Mouse (Mus musculus) midbrain, embryonic 12.5 days (tissue): ENCODE results near the gene Tbc1d22b. TPM values are rescaled to one million over a fixed set of nuclear protein-coding genes. Genes with fewer than 3 reads are reported as not detected.

Experiments
- ATAC-seq: fragments of 200-750 bp; cut with Nextera tagmentation; 2 replicates; pipeline ENCODE4 v1.8.0; 2017; ENCODE audit warnings: low read depth, moderate TSS enrichment, moderate library complexity; ENCODE audit not compliant: low FRiP score
- H3K27ac ChIP-seq: fragments of 300-500 bp; sonication (generic); replicated peaks from 2 replicates; pipeline ENCODE4 v1.5.1; 2016; ENCODE audit warnings: mild to moderate bottlenecking
- H3K27me3 ChIP-seq: fragments of 300-500 bp; sonication (generic); 2 replicates; pipeline ENCODE4 v1.6.1; 2016; ENCODE audit warnings: mild to moderate bottlenecking
- H3K36me3 ChIP-seq: fragments of 300-500 bp; sonication (generic); 2 replicates; pipeline ENCODE4 v1.6.1; 2016
- H3K4me1 ChIP-seq: fragments of 300-500 bp; sonication (generic); 2 replicates; pipeline ENCODE4 v1.6.1; 2016
- H3K4me2 ChIP-seq: fragments of 300-500 bp; sonication (generic); replicated peaks from 2 replicates; pipeline ENCODE4 v1.6.1; 2016; ENCODE audit warnings: mild to moderate bottlenecking, moderate library complexity
- H3K4me3 ChIP-seq: fragments of 300-500 bp; sonication (generic); 2 replicates; pipeline ENCODE4 v1.5.1; 2016; ENCODE audit warnings: mild to moderate bottlenecking
- H3K9ac ChIP-seq: fragments of 300-500 bp; sonication (generic); replicated peaks from 2 replicates; pipeline ENCODE4 v1.6.1; 2016; ENCODE audit warnings: mild to moderate bottlenecking, moderate library complexity
- H3K9me3 ChIP-seq: fragments of 300-500 bp; sonication (generic); 2 replicates; pipeline ENCODE4 v1.6.1; 2016; ENCODE audit warnings: mild to moderate bottlenecking
- WGBS: fragments of 180-500 bp; shearing (Covaris S2); methylation state at CpG from one replicate; pipeline ENCODE4 v1.1.7; 2016; 5-methylcytosine and 5-hydroxymethylcytosine counted together
- microRNA-seq: library from miRNA; unstranded; fragments of <30 nt; microRNA quantifications from one replicate; pipeline ENCODE4, GENCODE M21; 2017
- polyA plus RNA-seq: library from polyadenylated mRNA; unstranded; fragments of >200 nt; fragmentation: Nextera tagmentation; extraction: Ambion mirVana; gene quantifications from 2 replicates; pipeline ENCODE4 v1.2.1, GENCODE M21; 2016

Gene Tbc1d22b
- polyA plus RNA-seq, 1 experiment from 2014 or later = 24.1 TPM

DNA sequence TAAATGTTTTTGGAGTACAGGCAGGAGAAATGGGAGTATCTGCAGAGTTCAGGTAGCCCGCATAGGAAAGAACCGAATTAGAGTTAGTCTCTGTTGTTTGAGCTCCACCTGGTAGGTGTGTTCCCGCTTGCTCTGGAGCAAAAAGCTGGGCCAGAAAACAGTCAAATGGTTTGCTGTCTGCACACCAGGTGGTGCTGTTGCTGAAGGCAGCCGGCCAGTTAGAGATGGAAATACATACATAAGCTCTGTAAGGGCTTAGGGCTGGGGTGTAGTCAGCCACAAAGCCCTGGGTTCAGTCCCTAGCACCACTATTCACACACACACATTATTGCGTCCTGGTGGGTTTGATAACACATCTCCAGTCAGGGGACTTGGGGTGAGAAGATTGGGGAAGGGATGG is 86.5 kb downstream of the Tbc1d22b start:
- H3K4me2 ChIP-seq = no peak overlapping the region
- no peak for ATAC-seq
- 78% methylated on average over 5 of the region's 5 CpGs for WGBS
- H3K27ac ChIP-seq = no peak overlapping the region
- H3K9ac ChIP-seq = no peak overlapping the region
- peaks cover 86% of the 10 kb centered on the region for H3K36me3 ChIP-seq
- H3K9me3 ChIP-seq = no peaks in the 10 kb centered on the region
- H3K4me1 ChIP-seq = no peaks in the 10 kb centered on the region
- H3K4me3 ChIP-seq = no peak overlapping the region
- no peaks in the 10 kb centered on the region for H3K27me3 ChIP-seq

DNA sequence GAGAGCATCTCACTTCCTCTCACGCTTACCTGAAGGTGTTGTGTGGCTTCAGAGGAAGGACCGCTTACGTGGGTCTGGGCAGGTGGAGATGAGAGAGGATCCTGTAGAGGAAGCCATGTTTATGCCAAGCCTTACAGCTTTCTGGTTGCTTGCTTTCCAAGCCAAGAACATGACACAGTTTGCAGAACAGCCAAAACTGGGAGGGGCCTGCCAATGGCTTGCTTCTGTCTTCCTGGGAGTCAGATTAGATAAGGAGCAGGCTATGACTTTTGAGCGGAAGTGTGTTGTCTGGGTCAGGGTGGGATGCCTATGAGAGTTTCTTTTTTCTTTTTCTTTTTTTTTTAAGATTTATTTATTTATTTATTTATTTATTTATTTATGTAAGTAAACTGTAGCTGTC is 87.8 kb downstream of the Tbc1d22b start:
- no peaks in the 10 kb centered on the region for H3K9me3 ChIP-seq
- no peaks in the 10 kb centered on the region for H3K27me3 ChIP-seq
- 95% methylated on average over 4 of the region's 4 CpGs for WGBS
- H3K4me2 ChIP-seq = no peak overlapping the region
- H3K4me3 ChIP-seq = no peak overlapping the region
- no peak overlapping the region for H3K27ac ChIP-seq
- no peak overlapping the region for H3K9ac ChIP-seq
- H3K4me1 ChIP-seq = no peaks in the 10 kb centered on the region
- no peak for ATAC-seq
- peaks cover 88% of the 10 kb centered on the region for H3K36me3 ChIP-seq

DNA sequence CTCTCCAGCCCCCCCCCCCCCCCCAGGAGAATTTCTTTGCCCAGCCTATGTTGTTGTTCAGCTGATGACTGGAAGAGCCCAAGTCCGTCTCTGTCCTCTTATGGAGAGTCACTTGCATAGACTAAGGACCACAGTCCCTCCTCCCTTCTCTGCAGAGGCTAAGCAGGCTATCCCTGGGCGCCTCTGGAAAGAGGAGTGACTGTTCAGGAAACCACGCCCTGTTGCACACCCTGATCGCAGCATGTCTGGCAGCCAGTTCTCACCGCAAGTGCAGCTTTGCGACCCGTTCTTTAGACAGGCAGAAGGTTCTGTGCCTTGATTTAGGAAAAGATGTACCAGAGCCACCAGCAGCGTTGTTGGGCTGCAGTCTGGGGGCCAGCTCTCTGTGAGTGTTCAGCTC is 88.3 kb downstream of the Tbc1d22b start:
- Histone ChIP-seq H3K27me3 (no peaks in the 10 kb centered on the region), H3K36me3 (peaks cover 89% of the 10 kb centered on the region), H3K4me2 (no peak overlapping the region), H3K27ac (no peak overlapping the region), H3K9me3 (no peaks in the 10 kb centered on the region), H3K9ac (0 out of 2 replicates have a peak overlapping the region, but pooled peaks have one; percentile 2), H3K4me3 (no peak overlapping the region), H3K4me1 (no peaks in the 10 kb centered on the region)
- WGBS = 87% methylated on average over 8 of the region's 8 CpGs
- ATAC-seq = no peak

DNA sequence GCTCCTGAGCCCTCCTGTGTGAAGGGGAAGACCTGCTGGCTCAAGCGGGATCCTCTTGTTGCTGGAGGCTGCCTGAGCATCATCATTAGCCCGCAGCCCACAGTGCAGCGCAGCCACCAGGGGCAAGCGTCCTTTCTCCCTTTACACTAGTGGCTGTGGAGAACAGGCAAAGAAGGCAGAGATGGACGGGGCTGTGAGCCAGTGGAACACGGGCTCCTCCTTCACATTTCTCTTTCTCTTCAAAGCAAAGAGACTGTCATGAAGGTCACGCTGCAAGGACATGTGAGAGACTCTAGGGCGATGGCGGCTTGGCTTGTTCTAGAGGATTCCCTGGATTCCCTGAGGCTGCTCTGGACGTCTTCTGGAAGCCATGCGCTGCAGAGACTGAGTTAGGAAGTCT is 91.4 kb downstream of the Tbc1d22b start:
- Histone ChIP-seq H3K36me3 (peaks cover 67% of the 10 kb centered on the region), H3K4me1 (no peaks in the 10 kb centered on the region), H3K4me2 (no peak overlapping the region), H3K9me3 (no peaks in the 10 kb centered on the region), H3K27ac (no peak overlapping the region), H3K9ac (no peak overlapping the region), H3K4me3 (no peak overlapping the region), H3K27me3 (no peaks in the 10 kb centered on the region)
- ATAC-seq = no peak
- WGBS = 97% methylated on average over 11 of the region's 11 CpGs

DNA sequence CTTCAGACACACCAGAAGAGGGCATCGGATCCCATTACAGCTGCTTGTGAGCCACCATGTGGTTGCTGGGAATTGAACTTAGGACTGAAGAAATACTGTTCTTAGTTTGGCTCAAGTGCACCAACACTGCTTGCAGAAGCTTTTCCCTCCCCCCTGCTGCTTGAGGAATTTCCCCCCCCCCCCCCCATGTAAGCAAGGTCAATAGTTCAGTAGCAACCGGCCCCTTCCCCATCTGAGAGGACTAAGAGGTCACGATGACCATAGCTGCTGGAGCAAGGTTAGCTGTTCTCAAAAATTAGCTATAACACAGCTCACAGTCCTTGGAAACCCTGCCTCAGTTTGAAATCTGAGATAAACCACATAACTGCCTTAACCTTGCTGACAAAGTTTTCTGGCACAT is 92.6 kb downstream of the Tbc1d22b start:
- Histone ChIP-seq H3K4me3 (no peak overlapping the region), H3K9me3 (no peaks in the 10 kb centered on the region), H3K36me3 (peaks cover 61% of the 10 kb centered on the region), H3K27ac (no peak overlapping the region), H3K4me2 (no peak overlapping the region), H3K27me3 (no peaks in the 10 kb centered on the region), H3K9ac (no peak overlapping the region), H3K4me1 (no peaks in the 10 kb centered on the region)
- 74% methylated on average over 3 of the region's 3 CpGs for WGBS
- no peak for ATAC-seq

Small RNAs within 50 kb of the gene (microRNA-seq; reads per million reads assigned to microRNA genes)
- gene Mir7667 = not detected

Other genes starting within 250 kb of the Tbc1d22b start
- 1.3 and 2.0 TPM in 2 replicates for gene Pi16, start 232.1 kb upstream of the Tbc1d22b start, polyA plus RNA-seq
- gene Mtch1, start 201.9 kb upstream of the Tbc1d22b start, polyA plus RNA-seq = 407 and 436 TPM in 2 replicates
- gene Fgd2, start 188.9 kb upstream of the Tbc1d22b start, polyA plus RNA-seq = 3.6 and 5.3 TPM in 2 replicates
- 16.8 and 16.9 TPM in 2 replicates for gene Pim1, start 59.0 kb upstream of the Tbc1d22b start, polyA plus RNA-seq
- gene Gm17657, start 147 bp upstream of the Tbc1d22b start, polyA plus RNA-seq = not detected in 2 replicates
- gene Tmem217, start 2.6 kb downstream of the Tbc1d22b start, polyA plus RNA-seq = 2.0 and 2.1 TPM in 2 replicates
- 98.2 and 101 TPM in 2 replicates for gene Rnf8, start 65.0 kb downstream of the Tbc1d22b start, polyA plus RNA-seq
- 5.0 TPM in 2 replicates for gene Gm28043, start 65.1 kb downstream of the Tbc1d22b start, polyA plus RNA-seq
- 162 TPM in 2 replicates for gene Cmtr1, start 110.8 kb downstream of the Tbc1d22b start, polyA plus RNA-seq
- gene Ccdc167, start 167.3 kb downstream of the Tbc1d22b start, polyA plus RNA-seq = 15.6 and 15.9 TPM in 2 replicates